ENCODE assay signal across 12 mouse cellular contexts in genomic region chr3:102085719-102086118, GRCm38 (mm10). TPM values are rescaled to one million over a fixed set of nuclear protein-coding genes. Genes with fewer than 3 reads are reported as not detected.
DNase-seq lines count a peak whose midpoint lies in the region; ATAC-seq lines count a peak whose summit lies in the region.
"Had no signal": no experiment of that assay in that cellular context is flagged by ENCODE, and none has a peak within 500 bp of the region (broad histone marks: within the 10 kb centered on the region; RNA-seq: fewer than 3 reads in every experiment).

No protein-coding gene starts in this region.

- H3K36me3 ChIP-seq in kidney, embryonic 14.5 days (ENCODE audit: control insufficient read depth, insufficient read depth, low read length), result no peaks in the 10 kb centered on the region
- H3K36me3 ChIP-seq in forebrain, embryonic 13.5 days (ENCODE audit: poor library complexity, severe bottlenecking), result no peaks in the 10 kb centered on the region
- H3K36me3 ChIP-seq in hindbrain, embryonic 14.5 days (replicated peaks; ENCODE audit: control insufficient read depth, insufficient read depth), result no peaks in the 10 kb centered on the region
- H3K36me3 ChIP-seq: midbrain, embryonic 15.5 days had no signal

- ATAC-seq in kidney, embryonic 14.5 days (ENCODE audit: low FRiP score, low TSS enrichment), result no peak
- ATAC-seq in granulocyte monocyte progenitor cell, adult 5-6 weeks (replicated peaks; ENCODE audit: poor library complexity, severe bottlenecking), result peak; percentile 64
- no peak for ATAC-seq in forebrain, embryonic 13.5 days
- no peak for ATAC-seq in hindbrain, embryonic 14.5 days (ENCODE audit: low FRiP score)
- ATAC-seq: forebrain, embryonic 14.5 days; midbrain, embryonic 15.5 days; Patski had no signal

- no peak overlapping the region for H3K27ac ChIP-seq in kidney, embryonic 14.5 days (ENCODE audit: low read depth, low read length)
- no peak overlapping the region for H3K27ac ChIP-seq in forebrain, embryonic 13.5 days
- no peak overlapping the region for H3K27ac ChIP-seq in hindbrain, embryonic 14.5 days
- H3K27ac ChIP-seq: liver, embryonic 14.5 days; midbrain, embryonic 15.5 days had no signal

- DNase-seq in kidney, postnatal 25 days, result peak; percentile 16 to 49
- DNase-seq in adrenal gland, adult 8-10 months, result peak; percentile 77
- peak; percentile 59 to 69 for DNase-seq in heart, postnatal 14 days
- DNase-seq in right cerebral cortex, adult 2 months (ENCODE audit: low spot score in 2 of 2), result no peak
- no peak for DNase-seq in hindbrain, embryonic 14.5 days (ENCODE audit: low spot score)

- no peaks in the 10 kb centered on the region for H3K4me1 ChIP-seq in kidney, embryonic 14.5 days (ENCODE audit: control insufficient read depth, insufficient read depth, low read length)
- 0 out of 2 replicates have a peak, but pooled peaks cover 5% of the 10 kb centered on the region for H3K4me1 ChIP-seq in forebrain, embryonic 13.5 days
- no peaks in the 10 kb centered on the region for H3K4me1 ChIP-seq in hindbrain, embryonic 14.5 days (replicated peaks; ENCODE audit: control insufficient read depth, insufficient read depth, low read length)

- WGBS in kidney, embryonic 14.5 days, result 40% methylated on average over 12 of the region's 12 CpGs
- 39% methylated on average over 12 of the region's 12 CpGs for WGBS in forebrain, embryonic 13.5 days
- 33% methylated on average over 12 of the region's 12 CpGs for WGBS in hindbrain, embryonic 14.5 days

- H3K4me3 ChIP-seq in kidney, embryonic 14.5 days (ENCODE audit: low read length), result no peak overlapping the region
- H3K4me3 ChIP-seq in forebrain, embryonic 13.5 days, result no peak overlapping the region
- no peak overlapping the region for H3K4me3 ChIP-seq in hindbrain, embryonic 14.5 days (replicated peaks; ENCODE audit: low read length)
- H3K4me3 ChIP-seq: midbrain, embryonic 15.5 days had no signal

- intact Hi-C loops in heart, postnatal 14 days (cut with DNase I), result no loop called here

- no peak overlapping the region for H3K4me2 ChIP-seq in kidney, embryonic 14.5 days (replicated peaks; ENCODE audit: low read depth, low read length)
- no peak overlapping the region for H3K4me2 ChIP-seq in forebrain, embryonic 13.5 days
- no peak overlapping the region for H3K4me2 ChIP-seq in hindbrain, embryonic 14.5 days (replicated peaks)
- H3K4me2 ChIP-seq: midbrain, embryonic 15.5 days had no signal

- no peak overlapping the region for H3K9ac ChIP-seq in kidney, embryonic 14.5 days (ENCODE audit: low read depth, low read length)
- H3K9ac ChIP-seq in forebrain, embryonic 13.5 days, result no peak overlapping the region
- no peak overlapping the region for H3K9ac ChIP-seq in hindbrain, embryonic 14.5 days
- H3K9ac ChIP-seq: liver, embryonic 14.5 days; midbrain, embryonic 15.5 days had no signal

- H3K9me3 ChIP-seq in kidney, embryonic 14.5 days (ENCODE audit: control insufficient read depth, low read length), result no peaks in the 10 kb centered on the region
- no peaks in the 10 kb centered on the region for H3K9me3 ChIP-seq in forebrain, embryonic 13.5 days (replicated peaks)
- no peaks in the 10 kb centered on the region for H3K9me3 ChIP-seq in hindbrain, embryonic 14.5 days (ENCODE audit: control insufficient read depth, low read length)
- H3K9me3 ChIP-seq: midbrain, embryonic 15.5 days had no signal

- no peaks in the 10 kb centered on the region for H3K27me3 ChIP-seq in kidney, embryonic 14.5 days (ENCODE audit: control insufficient read depth, insufficient read depth, low read length)
- H3K27me3 ChIP-seq in forebrain, embryonic 13.5 days, result peaks cover 13% of the 10 kb centered on the region
- 0 out of 2 replicates have a peak, but pooled peaks cover 13% of the 10 kb centered on the region for H3K27me3 ChIP-seq in hindbrain, embryonic 14.5 days (ENCODE audit: control insufficient read depth, insufficient read depth, low read length)
- H3K27me3 ChIP-seq: Patski had no signal

RNA-seq across cellular contexts. Expression of gene Casq2, which starts 0.5 kb away (rescaled TPM):
- polyA plus RNA-seq in kidney, embryonic 14.5 days (2014; fragmentation: Nextera tagmentation; extraction: Ambion mirVana), result 0.47 and 0.50 TPM in 2 replicates
- 1 to 10 TPM in 3 of 4 experiments, under 1 TPM in 1; 0.54 to 1.3 (median 1.2) TPM for total RNA-seq in adrenal gland, adult 8-10 months (2022)
- total RNA-seq in granulocyte monocyte progenitor cell, adult 5-6 weeks (2014; fragmentation: Nextera tagmentation), result not detected in 2 replicates
- total RNA-seq in granulocyte monocyte progenitor cell, adult 5-6 weeks (2017), result not detected in 2 replicates
- 1,000 to 10,000 TPM; 1,042 to 1,098 TPM for total RNA-seq in heart, postnatal 14 days (2021)
- 0.10 and 0.39 TPM in 2 replicates for polyA plus RNA-seq in forebrain, embryonic 13.5 days (2015; fragmentation: Nextera tagmentation; extraction: Ambion mirVana)
- polyA plus RNA-seq in hindbrain, embryonic 14.5 days (2014; fragmentation: Nextera tagmentation; extraction: Ambion mirVana), result 0.16 and 0.32 TPM in 2 replicates

Comparison
In these comparisons a context has a peak if more than half of its experiments do, and no peak if none do; other contexts are left out.
1. DNase-seq: peak in kidney, postnatal 25 days (2 of 2), adrenal gland, adult 8-10 months (single experiment) and heart, postnatal 14 days (2 of 2); none in right cerebral cortex, adult 2 months (0 of 2) and hindbrain, embryonic 14.5 days (single experiment).
2. RNA of gene Casq2, which starts 0.5 kb away (total RNA-seq): 1,042 to 1,098 TPM in heart, postnatal 14 days; 0.54 to 1.3 TPM in adrenal gland, adult 8-10 months and not detected in granulocyte monocyte progenitor cell, adult 5-6 weeks; every median in the first group is over 100 times any median in the second.